Mouse (Mus musculus) bone marrow, adult 2 months (tissue): Measurements from ENCODE around the gene Prg4. TPM values are rescaled to one million over a fixed set of nuclear protein-coding genes. Genes with fewer than 3 reads are reported as not detected.

Experiments used
- H3K27ac ChIP-seq: fragments of 200-500 bp; 2 replicates; pipeline ENCODE4 v1.5.1; 2012; ENCODE audit warnings: low read depth, mild to moderate bottlenecking, control low read depth, inconsistent platforms, low read length; ENCODE audit not compliant: control insufficient read depth, poor library complexity, insufficient read depth
- H3K4me1 ChIP-seq: fragments of 200-500 bp; 2 replicates; pipeline ENCODE4 v1.6.1; 2011; ENCODE audit warnings: low read length; ENCODE audit not compliant: control insufficient read depth, insufficient read depth
- H3K4me3 ChIP-seq: fragments of 200-500 bp; replicated peaks from 2 replicates; pipeline ENCODE3; 2011; ENCODE audit warnings: mild to moderate bottlenecking, low read depth, low read length, control low read depth; ENCODE audit not compliant: control insufficient read depth
- CTCF ChIP-seq: fragments of 200-500 bp; IDR thresholded peaks from 2 replicates; pipeline ENCODE4 v1.5.1; 2011; ENCODE audit warnings: low read length, control low read depth; ENCODE audit not compliant: control insufficient read depth, insufficient read depth
- POLR2A ChIP-seq: fragments of 200-500 bp; IDR thresholded peaks from 2 replicates; pipeline ENCODE4 v1.6.1; 2011; ENCODE audit warnings: low read depth, mild to moderate bottlenecking, control low read depth, low read length, borderline replicate concordance; ENCODE audit not compliant: control insufficient read depth
- WGBS: fragments of 180-500 bp; shearing (Covaris S2); methylation state at CpG from one replicate; pipeline ENCODE4 v1.1.7; 2018; 5-methylcytosine and 5-hydroxymethylcytosine counted together
- polyA plus RNA-seq: library from polyadenylated mRNA; stranded (reverse); fragments of >200 nt; gene quantifications from 2 replicates; pipeline ENCODE4 v1.2.4, GENCODE M21; 2011; ENCODE audit warnings: low replicate concordance; ENCODE audit not compliant: missing spikeins, insufficient read depth, insufficient read length

The Prg4 gene
- polyA plus RNA-seq, 1 experiment = 1.7 TPM

DNA sequence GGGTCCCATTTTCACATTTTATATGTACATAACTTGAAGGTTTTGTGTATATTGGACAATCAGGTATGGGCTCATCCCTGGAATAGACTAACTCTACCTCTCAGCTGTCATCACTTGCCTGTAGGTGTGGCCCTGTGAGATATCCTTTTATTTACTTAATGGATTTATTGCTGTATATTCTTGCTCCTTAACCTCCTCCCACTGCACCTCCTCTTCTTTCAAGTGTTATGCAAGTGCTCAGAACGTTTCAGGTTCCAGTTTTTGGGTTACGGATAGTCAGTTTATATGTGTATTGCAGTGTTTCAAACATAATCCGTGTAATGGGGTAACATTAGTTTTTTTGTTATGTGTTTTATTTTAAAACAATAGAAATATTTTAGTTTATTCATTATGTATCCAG is 27.3 kb downstream of the Prg4 start:
- no peak for TF ChIP-seq CTCF
- no peak for TF ChIP-seq POLR2A
- 77% methylated on average over 3 of the region's 3 CpGs for WGBS
- no peaks in the 10 kb centered on the region for H3K4me1 ChIP-seq
- H3K27ac ChIP-seq = no peak overlapping the region
- H3K4me3 ChIP-seq = no peak overlapping the region

- WGBS = 52% methylated on average over 3 of the region's 3 CpGs
- TF ChIP-seq POLR2A (no peak), CTCF (no peak)
- Histone ChIP-seq H3K4me1 (no peaks in the 10 kb centered on the region), H3K4me3 (no peak overlapping the region), H3K27ac (no peak overlapping the region)
Observed at GRCm38 (mm10) chr1:150426216-150426615, 39.7 kb downstream of the Prg4 start.

DNA sequence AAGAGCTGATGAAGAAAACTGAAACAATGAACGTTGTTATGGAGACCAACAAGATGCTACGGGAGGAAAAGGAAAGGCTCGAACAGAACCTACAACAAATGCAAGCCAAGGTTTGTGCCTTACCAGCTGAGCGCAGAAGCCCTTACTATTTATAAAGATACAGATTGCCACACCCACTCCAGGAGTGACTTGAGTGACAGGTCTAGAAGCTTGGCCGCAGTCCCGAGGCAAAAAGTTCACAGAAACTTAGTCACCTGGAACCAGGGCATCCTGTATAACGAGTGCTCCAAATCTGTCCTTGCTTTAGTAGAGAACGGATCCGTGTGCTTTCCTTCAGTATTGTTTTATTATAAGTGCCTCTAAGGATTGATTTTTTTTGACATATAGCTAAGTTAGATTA is 40.3 kb downstream of the Prg4 start:
- 84% methylated on average over 9 of the region's 9 CpGs for WGBS
- no peaks in the 10 kb centered on the region for H3K4me1 ChIP-seq
- no peak overlapping the region for H3K27ac ChIP-seq
- no peak overlapping the region for H3K4me3 ChIP-seq
- TF ChIP-seq CTCF (no peak), POLR2A (no peak)

DNA sequence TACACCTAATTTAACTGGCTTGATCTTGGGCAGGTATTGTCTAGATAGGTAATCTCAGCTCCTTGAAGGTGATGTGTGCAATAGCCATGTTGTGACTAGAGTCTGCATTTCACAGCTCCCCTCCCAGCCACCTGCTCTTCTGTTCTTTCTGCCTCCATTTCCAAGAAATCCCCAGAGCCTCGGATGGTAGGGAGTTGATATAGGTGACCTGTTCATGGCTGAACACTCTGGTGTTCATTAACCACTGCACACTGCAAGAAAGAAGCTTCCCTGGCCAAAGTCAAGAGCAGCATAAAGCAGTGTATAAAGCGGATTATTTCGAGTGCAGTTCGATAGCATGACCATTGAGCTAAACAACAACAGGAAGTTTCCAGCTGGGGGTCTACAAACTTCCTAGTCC is 47.5 kb downstream of the Prg4 start:
- 89% methylated on average over 4 of the region's 4 CpGs for WGBS
- Histone ChIP-seq H3K4me1 (no peaks in the 10 kb centered on the region), H3K4me3 (no peak overlapping the region), H3K27ac (no peak overlapping the region)
- TF ChIP-seq CTCF (no peak), POLR2A (no peak)

- no peak overlapping the region for H3K4me3 ChIP-seq
- no peak overlapping the region for H3K27ac ChIP-seq
- H3K4me1 ChIP-seq = no peaks in the 10 kb centered on the region
- 85% methylated on average over 3 of the region's 3 CpGs for WGBS
- no peak for TF ChIP-seq POLR2A
- TF ChIP-seq CTCF = no peak
Observed at GRCm38 (mm10) chr1:150416006-150416405, 50.0 kb downstream of the Prg4 start.

DNA sequence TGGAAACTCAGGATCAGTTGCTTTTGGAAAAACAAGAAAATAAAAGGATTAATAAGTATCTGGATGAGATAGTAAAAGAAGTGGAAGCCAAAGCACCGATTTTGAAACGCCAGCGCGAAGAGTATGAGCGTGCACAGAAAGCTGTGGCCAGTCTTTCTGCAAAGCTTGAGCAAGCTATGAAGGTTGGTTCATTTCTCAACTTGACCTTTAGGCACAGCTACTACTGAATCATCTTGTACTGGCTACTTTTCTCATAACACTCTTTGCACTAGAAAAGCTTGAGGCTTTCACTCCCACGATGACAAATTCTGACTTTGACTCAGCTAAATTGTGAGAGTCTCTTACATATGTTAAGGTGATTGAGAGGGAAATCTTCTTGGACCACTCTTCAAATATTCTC is 56.0 kb downstream of the Prg4 start:
- WGBS = 93% methylated on average over 6 of the region's 6 CpGs
- Histone ChIP-seq H3K4me3 (no peak overlapping the region), H3K27ac (no peak overlapping the region), H3K4me1 (no peaks in the 10 kb centered on the region)
- TF ChIP-seq CTCF = no peak
- no peak for TF ChIP-seq POLR2A

DNA sequence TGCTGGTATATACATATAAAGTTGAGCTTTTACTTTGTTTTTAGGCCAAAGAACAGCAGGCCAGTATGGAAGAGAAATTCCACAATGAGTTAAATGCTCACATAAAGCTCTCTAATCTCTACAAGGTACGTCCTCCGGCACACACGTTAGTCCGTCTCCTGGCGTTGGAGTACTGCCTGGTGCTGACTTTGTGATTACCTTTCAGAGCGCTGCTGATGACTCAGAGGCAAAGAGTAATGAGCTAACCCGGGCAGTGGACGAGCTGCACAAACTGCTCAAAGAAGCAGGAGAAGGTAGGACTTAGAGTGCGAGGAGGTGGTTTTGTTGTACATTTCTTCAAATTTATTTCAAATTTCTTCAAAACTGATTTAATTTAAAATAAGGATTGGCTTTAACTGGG is 58.7 kb downstream of the Prg4 start:
- H3K4me3 ChIP-seq = no peak overlapping the region
- WGBS = 95% methylated on average over 9 of the region's 9 CpGs
- H3K27ac ChIP-seq = no peak overlapping the region
- no peak for TF ChIP-seq CTCF
- no peak for TF ChIP-seq POLR2A
- no peaks in the 10 kb centered on the region for H3K4me1 ChIP-seq

GRCm38 (mm10) chr1:150404555-150404954 is 61.4 kb downstream of the Prg4 start:
- WGBS = 93% methylated on average over 3 of the region's 3 CpGs
- Histone ChIP-seq H3K4me1 (no peaks in the 10 kb centered on the region), H3K4me3 (no peak overlapping the region), H3K27ac (no peak overlapping the region)
- TF ChIP-seq POLR2A = no peak
- no peak for TF ChIP-seq CTCF

GRCm38 (mm10) chr1:150403914-150404313 is 62.1 kb downstream of the Prg4 start:
- 88% methylated on average over 3 of the region's 3 CpGs for WGBS
- H3K4me1 ChIP-seq = no peaks in the 10 kb centered on the region
- no peak overlapping the region for H3K4me3 ChIP-seq
- TF ChIP-seq POLR2A (no peak), CTCF (no peak)
- no peak overlapping the region for H3K27ac ChIP-seq

Other genes with a start within 250 kb of the Prg4 start
- gene Pdc, start 146.7 kb downstream of the Prg4 start, polyA plus RNA-seq = not detected in 2 replicates
- gene Tpr, start 73.3 kb downstream of the Prg4 start, polyA plus RNA-seq = 83.5 and 144 TPM in 2 replicates
- 10.3 and 19.3 TPM in 2 replicates for gene Odr4, start 73.1 kb downstream of the Prg4 start, polyA plus RNA-seq